Mouse (Mus musculus) stomach, embryonic 14.5 days (tissue): Measurements from ENCODE around the gene Mtx3. TPM values are rescaled to one million over a fixed set of nuclear protein-coding genes. Genes with fewer than 3 reads are reported as not detected.

Experiments
- ATAC-seq: fragments of 200-750 bp; cut with Nextera tagmentation; 2 replicates; pipeline ENCODE4 v1.8.0; 2017; ENCODE audit warnings: low read depth, moderate TSS enrichment; ENCODE audit not compliant: insufficient number of reproducible peaks, insufficient read depth, low FRiP score
- H3K27ac ChIP-seq: fragments of 300-500 bp; sonication (generic); 2 replicates; pipeline ENCODE4 v1.5.1; 2014; ENCODE audit warnings: mild to moderate bottlenecking, low read length, moderate library complexity, mixed read lengths
- H3K27me3 ChIP-seq: fragments of 300-500 bp; sonication (generic); 2 replicates; pipeline ENCODE4 v1.6.1; 2014; ENCODE audit warnings: low read length, control low read depth, mixed read lengths; ENCODE audit not compliant: control insufficient read depth, insufficient read depth
- H3K36me3 ChIP-seq: fragments of 300-500 bp; sonication (generic); 2 replicates; pipeline ENCODE4 v1.6.1; 2014; ENCODE audit warnings: mild to moderate bottlenecking, control low read depth, low read length, moderate library complexity, mixed read lengths; ENCODE audit not compliant: control insufficient read depth, insufficient read depth
- H3K4me1 ChIP-seq: fragments of 300-500 bp; sonication (generic); 2 replicates; pipeline ENCODE4 v1.6.1; 2014; ENCODE audit warnings: low read length, control low read depth, mixed read lengths; ENCODE audit not compliant: control insufficient read depth, insufficient read depth
- H3K4me2 ChIP-seq: fragments of 300-500 bp; sonication (generic); replicated peaks from 2 replicates; pipeline ENCODE4 v1.6.1; 2014; ENCODE audit warnings: low read depth, low read length, control low read depth
- H3K4me3 ChIP-seq: fragments of 300-500 bp; sonication (generic); 2 replicates; pipeline ENCODE4 v1.5.1; 2014; ENCODE audit warnings: low read depth, low read length, control low read depth
- H3K9ac ChIP-seq: fragments of 300-500 bp; sonication (generic); replicated peaks from 2 replicates; pipeline ENCODE4 v1.6.1; 2014; ENCODE audit warnings: low read depth, mild to moderate bottlenecking, control low read depth, low read length, moderate library complexity, mixed read lengths
- H3K9me3 ChIP-seq: fragments of 300-500 bp; sonication (generic); 2 replicates; pipeline ENCODE4 v1.6.1; 2016; ENCODE audit warnings: low read depth, low read length, control low read depth; ENCODE audit not compliant: control insufficient read depth
- WGBS: fragments of 180-500 bp; shearing (Covaris S2); extraction: QIAGEN DNeasy Blood & Tissue Kit; methylation state at CpG from one replicate; pipeline ENCODE4 v1.1.7; 2014; 5-methylcytosine and 5-hydroxymethylcytosine counted together
- polyA plus RNA-seq: library from polyadenylated mRNA; unstranded; fragments of >200 nt; fragmentation: Nextera tagmentation; extraction: Ambion mirVana; gene quantifications from 2 replicates; pipeline ENCODE4 v1.2.1, GENCODE M21; 2014

Gene Mtx3
- polyA plus RNA-seq, 1 experiment from 2014 or later: 6.6 TPM

- Histone ChIP-seq H3K4me1 (0 out of 2 replicates have a peak, but pooled peaks cover 4% of the 10 kb centered on the region), H3K4me2 (no peak overlapping the region), H3K36me3 (no peaks in the 10 kb centered on the region), H3K9ac (no peak overlapping the region), H3K27me3 (no peaks in the 10 kb centered on the region), H3K27ac (no peak overlapping the region), H3K9me3 (no peaks in the 10 kb centered on the region), H3K4me3 (no peak overlapping the region)
- no peak for ATAC-seq
- 75% methylated on average over 1 of the region's 1 CpGs for WGBS
These were observed 22.1 kb downstream of the Mtx3 start for GRCm38 (mm10) chr13:92866680-92867079.

DNA sequence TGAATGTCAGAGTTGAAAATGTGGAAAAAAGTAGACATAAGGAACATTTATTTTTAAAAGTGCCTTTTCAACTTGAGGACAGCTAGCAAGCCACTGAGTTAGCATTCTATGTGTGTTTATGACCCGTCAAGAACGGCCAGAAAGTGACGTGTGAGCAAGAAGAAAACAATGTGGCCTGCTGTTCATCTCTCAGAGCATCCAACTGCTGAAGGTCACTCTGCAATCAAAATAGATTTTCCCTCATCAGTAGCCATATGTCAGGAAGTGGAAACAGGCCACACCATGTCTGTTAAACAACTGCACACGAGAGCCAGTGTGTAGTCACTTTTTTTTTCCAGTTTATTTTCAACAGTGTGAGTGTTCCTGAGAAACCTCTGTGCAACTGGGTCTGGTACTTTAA lies 35.0 kb downstream of the Mtx3 start:
- H3K9ac ChIP-seq: no peak overlapping the region
- no peaks in the 10 kb centered on the region for H3K27me3 ChIP-seq
- ATAC-seq: no peak
- H3K27ac ChIP-seq: no peak overlapping the region
- WGBS: 57% methylated on average over 4 of the region's 4 CpGs
- H3K4me3 ChIP-seq: no peak overlapping the region
- no peaks in the 10 kb centered on the region for H3K9me3 ChIP-seq
- H3K36me3 ChIP-seq: no peaks in the 10 kb centered on the region
- no peaks in the 10 kb centered on the region for H3K4me1 ChIP-seq
- no peak overlapping the region for H3K4me2 ChIP-seq

- no peaks in the 10 kb centered on the region for H3K27me3 ChIP-seq
- H3K4me1 ChIP-seq: no peaks in the 10 kb centered on the region
- ATAC-seq: no peak
- H3K4me2 ChIP-seq: no peak overlapping the region
- WGBS: 28% methylated on average over 9 of the region's 9 CpGs
- H3K27ac ChIP-seq: no peak overlapping the region
- no peak overlapping the region for H3K9ac ChIP-seq
- H3K4me3 ChIP-seq: no peak overlapping the region
- no peaks in the 10 kb centered on the region for H3K9me3 ChIP-seq
- H3K36me3 ChIP-seq: no peaks in the 10 kb centered on the region
These were observed 35.4 kb downstream of the Mtx3 start for GRCm38 (mm10) chr13:92879933-92880332.

GRCm38 (mm10) chr13:92880589-92880988 lies 36.0 kb downstream of the Mtx3 start:
- H3K36me3 ChIP-seq: no peaks in the 10 kb centered on the region
- no peak for ATAC-seq
- H3K4me1 ChIP-seq: no peaks in the 10 kb centered on the region
- H3K9ac ChIP-seq: no peak overlapping the region
- 0 out of 2 replicates have a peak overlapping the region, but pooled peaks have one; percentile 27 for H3K27ac ChIP-seq
- H3K9me3 ChIP-seq: no peaks in the 10 kb centered on the region
- H3K4me2 ChIP-seq: no peak overlapping the region
- no peaks in the 10 kb centered on the region for H3K27me3 ChIP-seq
- no peak overlapping the region for H3K4me3 ChIP-seq

DNA sequence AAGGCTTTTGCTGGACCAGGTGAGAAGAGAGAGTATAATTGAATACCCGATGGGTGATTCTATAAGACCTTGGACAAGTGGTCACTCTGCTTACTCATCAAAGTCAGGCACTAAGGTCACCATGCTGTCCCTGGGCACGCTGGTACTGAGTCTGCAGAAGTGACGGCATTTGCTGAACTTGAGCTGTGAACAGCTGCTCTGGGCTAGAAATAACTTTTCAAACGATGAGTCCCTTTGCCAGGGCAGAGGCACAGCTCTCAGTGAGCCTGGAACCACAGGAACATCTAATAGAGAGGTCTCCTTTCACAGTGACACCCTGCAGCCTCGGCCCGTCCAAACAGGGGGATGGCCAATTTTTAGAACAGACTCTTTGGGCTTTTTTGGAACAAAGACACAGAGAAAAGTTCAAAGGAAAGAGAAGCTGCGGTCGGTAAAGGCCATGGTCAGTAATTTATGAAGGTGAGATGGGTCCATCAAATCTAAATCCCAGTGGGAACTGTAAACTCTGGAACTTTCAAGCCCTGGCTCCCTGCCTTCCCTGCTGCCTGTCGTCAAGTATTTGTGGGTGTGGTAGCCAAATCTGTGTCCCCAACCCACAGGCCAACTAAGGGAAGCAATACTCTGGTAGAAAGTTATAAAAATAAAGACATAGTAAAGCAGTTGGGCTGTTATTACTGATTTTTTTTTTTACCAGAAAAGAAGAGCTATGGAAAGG lies 37.9 kb downstream of the Mtx3 start:
- no peaks in the 10 kb centered on the region for H3K9me3 ChIP-seq
- no peak overlapping the region for H3K4me2 ChIP-seq
- WGBS: 83% methylated on average over 9 of the region's 9 CpGs
- no peaks in the 10 kb centered on the region for H3K36me3 ChIP-seq
- H3K27ac ChIP-seq: no peak overlapping the region
- H3K4me1 ChIP-seq: no peaks in the 10 kb centered on the region
- no peak overlapping the region for H3K4me3 ChIP-seq
- H3K9ac ChIP-seq: no peak overlapping the region
- no peaks in the 10 kb centered on the region for H3K27me3 ChIP-seq
- no peak for ATAC-seq

DNA sequence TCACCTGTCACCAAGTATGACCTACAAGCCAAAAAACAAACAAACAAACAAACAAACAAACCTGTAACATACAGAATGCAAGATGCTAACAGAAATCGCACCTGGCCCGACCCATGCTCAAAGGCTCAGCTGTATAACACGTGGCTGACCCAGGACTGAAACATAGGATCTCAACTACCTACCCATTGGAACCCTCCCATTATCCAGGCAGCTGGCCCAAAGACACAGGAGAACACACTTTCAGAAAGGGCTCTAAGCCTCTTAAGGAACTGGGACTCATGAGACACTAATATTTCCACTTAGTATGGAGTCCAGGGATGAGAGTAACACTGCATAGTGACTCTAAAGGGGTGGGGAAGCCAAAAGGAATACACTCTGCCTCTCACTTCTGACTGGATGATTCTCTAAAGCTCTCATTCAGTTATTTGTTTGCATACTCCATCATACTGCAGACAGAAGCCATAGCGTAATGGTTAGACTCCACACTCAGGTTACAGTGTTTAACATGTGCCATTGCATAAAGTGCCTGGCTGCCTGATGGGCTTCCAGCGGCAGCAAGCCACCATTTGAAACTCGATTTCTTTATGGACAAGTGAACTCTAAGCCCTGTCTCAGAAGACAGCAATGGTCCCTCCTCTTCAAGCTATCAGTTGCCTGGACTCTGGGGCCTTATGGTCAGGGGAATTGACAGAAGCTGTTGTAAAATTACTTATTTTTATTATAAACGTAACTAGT lies 38.6 kb downstream of the Mtx3 start:
- Histone ChIP-seq H3K4me1 (no peaks in the 10 kb centered on the region), H3K4me2 (no peak overlapping the region), H3K27me3 (no peaks in the 10 kb centered on the region), H3K9ac (no peak overlapping the region), H3K27ac (no peak overlapping the region), H3K36me3 (no peaks in the 10 kb centered on the region), H3K9me3 (no peaks in the 10 kb centered on the region), H3K4me3 (no peak overlapping the region)
- ATAC-seq: no peak
- WGBS: 85% methylated on average over 7 of the region's 7 CpGs

DNA sequence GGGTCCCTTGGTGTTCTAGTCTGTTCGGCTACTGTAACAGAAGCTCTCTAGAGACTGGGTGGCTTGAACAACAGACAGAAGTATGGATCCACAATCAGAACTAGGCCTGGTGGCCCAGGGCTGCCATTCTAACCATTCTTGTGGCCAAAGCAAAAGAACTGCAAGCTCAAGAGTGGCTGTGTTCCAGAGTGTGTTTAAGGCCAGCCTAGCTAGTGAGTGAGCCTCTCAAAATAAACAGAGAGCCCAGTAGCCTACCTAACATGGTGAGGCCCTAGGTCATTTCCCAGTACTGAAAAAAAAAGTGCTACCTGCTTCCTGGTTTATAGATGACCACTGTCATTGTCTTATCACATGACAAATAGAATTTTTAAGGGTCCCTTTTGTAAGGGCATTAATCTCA lies 39.6 kb downstream of the Mtx3 start:
- H3K4me2 ChIP-seq: no peak overlapping the region
- no peak for ATAC-seq
- H3K27ac ChIP-seq: no peak overlapping the region
- no peaks in the 10 kb centered on the region for H3K4me1 ChIP-seq
- H3K27me3 ChIP-seq: no peaks in the 10 kb centered on the region
- no peak overlapping the region for H3K9ac ChIP-seq
- WGBS: 74% methylated on average over 1 of the region's 1 CpGs
- no peaks in the 10 kb centered on the region for H3K9me3 ChIP-seq
- no peak overlapping the region for H3K4me3 ChIP-seq
- H3K36me3 ChIP-seq: no peaks in the 10 kb centered on the region

- ATAC-seq: no peak
- no peaks in the 10 kb centered on the region for H3K9me3 ChIP-seq
- H3K27me3 ChIP-seq: no peaks in the 10 kb centered on the region
- no peaks in the 10 kb centered on the region for H3K36me3 ChIP-seq
- 73% methylated on average over 1 of the region's 1 CpGs for WGBS
- no peak overlapping the region for H3K27ac ChIP-seq
- no peak overlapping the region for H3K4me2 ChIP-seq
- H3K9ac ChIP-seq: no peak overlapping the region
- no peaks in the 10 kb centered on the region for H3K4me1 ChIP-seq
- H3K4me3 ChIP-seq: no peak overlapping the region
These were observed 40.4 kb downstream of the Mtx3 start for GRCm38 (mm10) chr13:92884930-92885329.
